Mouse (Mus musculus): Measurements from ENCODE around the gene Anapc2. TPM values are rescaled to one million over a fixed set of nuclear protein-coding genes. Genes with fewer than 3 reads are reported as not detected.

Gene Anapc2
- total and polyA plus RNA-seq, 3 experiments = 9.8 to 67.0 TPM; not detected in 1

- H3K4me1 ChIP-seq (ENCODE audit: control insufficient read depth in 1 of 2, insufficient read depth in 2 of 2, low read length in 2 of 2) = peaks cover 7 to 35% of the 10 kb centered on the region in 2 experiments
- DNase-seq (ENCODE audit: low read depth, low spot score) = peak; percentile 77
- no peaks in the 10 kb centered on the region for H3K79me2 ChIP-seq (ENCODE audit: control insufficient read depth, insufficient read depth, low read length, poor library complexity)
- TF ChIP-seq ZC3H11A (IDR thresholded peaks at IDR 0.05; ENCODE audit: low read depth, low read length) (no peak), POLR2AphosphoS5 (IDR thresholded peaks at IDR 0.05; ENCODE audit: borderline replicate concordance, low read depth, low read length) (no peak), POLR2AphosphoS2 (IDR thresholded peaks at IDR 0.05; ENCODE audit: low read length) (peak; percentile 70), RCOR1 (IDR thresholded peaks at IDR 0.05; ENCODE audit: low read depth, low read length) (no peak), EP300 (IDR thresholded peaks at IDR 0.05; ENCODE audit: low read depth in 1 of 2, low read length in 2 of 2) (peak in 1 of 2 experiments; percentile 50; a peak in 2 of 4 replicates), TCF12 (IDR thresholded peaks at IDR 0.05; ENCODE audit: low read depth, low read length) (0 out of 2 replicates have a peak, but pooled peaks have one; percentile 11), ZKSCAN1 (IDR thresholded peaks at IDR 0.05; ENCODE audit: low read depth, low read length) (no peak), NRF1 (IDR thresholded peaks at IDR 0.05; ENCODE audit: insufficient read depth, low read depth, low read length, poor library complexity, severe bottlenecking) (no peak), MYC (IDR thresholded peaks at IDR 0.05; ENCODE audit: low read depth, low read length) (0 out of 2 replicates have a peak, but pooled peaks have one; percentile 31), NELFE (IDR thresholded peaks at IDR 0.05; ENCODE audit: low read depth, low read length) (peak; percentile 40; the same call in 1 of the 2 replicates), SIN3A (IDR thresholded peaks at IDR 0.05; ENCODE audit: low read length) (no peak), SMC3 (IDR thresholded peaks at IDR 0.05; ENCODE audit: low read depth, low read length) (peak; percentile 23; the same call in 1 of the 2 replicates), BHLHE40 (IDR thresholded peaks at IDR 0.05; ENCODE audit: borderline replicate concordance, low read depth, low read length) (peak; percentile 39; the same call in 1 of the 2 replicates), MAX (IDR thresholded peaks at IDR 0.05; ENCODE audit: low read length) (peak; percentile 20; the same call in 1 of the 2 replicates), TAL1 (IDR thresholded peaks at IDR 0.05; ENCODE audit: low read length) (peak; percentile 21; the same call in 1 of the 2 replicates), ETS1 (IDR thresholded peaks at IDR 0.05; ENCODE audit: low read depth, low read length) (0 out of 2 replicates have a peak, but pooled peaks have one; percentile 28), USF2 (IDR thresholded peaks at IDR 0.05; ENCODE audit: borderline replicate concordance in 1 of 2, insufficient read depth in 1 of 2, low read depth in 1 of 2, low read length in 2 of 2) (no peak)
- no peaks in the 10 kb centered on the region for H3K27me3 ChIP-seq (ENCODE audit: control insufficient read depth in 1 of 2, insufficient read depth in 2 of 2, low read length in 2 of 2)
- H3K36me3 ChIP-seq (ENCODE audit: control insufficient read depth in 1 of 2, insufficient read depth in 2 of 2, low read length in 2 of 2) = peaks cover 0 to 11% of the 10 kb centered on the region in 2 experiments; a peak in 2 of 4 replicates
- no peak overlapping the region for H3K9ac ChIP-seq (ENCODE audit: control insufficient read depth, low read depth, low read length, poor library complexity, severe bottlenecking)
- no peaks in the 10 kb centered on the region for H3K9me3 ChIP-seq (replicated peaks; ENCODE audit: insufficient read depth, low read length)
- peak overlapping the region; percentile 50 for H3K27ac ChIP-seq (ENCODE audit: control insufficient read depth, low read depth, low read length)
- H3K4me3 ChIP-seq (ENCODE audit: control insufficient read depth in 1 of 2, insufficient read depth in 1 of 2, low read depth in 2 of 2, low read length in 2 of 2) = no peak overlapping the region
These were observed 14.8 kb downstream of the Anapc2 start for GRCm38 (mm10) chr2:25286837-25287636.
